Mouse (Mus musculus): ENCODE data around the gene Dis3l2.

The Dis3l2 gene

GRCm38 (mm10) chr1:86916355-86916984 is 212.9 kb downstream of the Dis3l2 start:
- DNase-seq (ENCODE audit: low read depth, low spot score) = no peak

- no peak for DNase-seq (ENCODE audit: low read depth, low spot score)
Measured at GRCm38 (mm10) chr1:86925776-86926175, 222.2 kb downstream of the Dis3l2 start.

- no peak for DNase-seq (ENCODE audit: low read depth, low spot score)
Measured at GRCm38 (mm10) chr1:86931606-86932379, 228.2 kb downstream of the Dis3l2 start.

GRCm38 (mm10) chr1:86932810-86933209 is 229.2 kb downstream of the Dis3l2 start:
- DNase-seq (ENCODE audit: low read depth, low spot score) = no peak

- DNase-seq (ENCODE audit: low read depth, low spot score) = no peak
Measured at GRCm38 (mm10) chr1:86933656-86934055, 230.0 kb downstream of the Dis3l2 start.

- DNase-seq (ENCODE audit: low read depth, low spot score) = no peak
Measured at GRCm38 (mm10) chr1:86951501-86952205, 248.0 kb downstream of the Dis3l2 start.

- peak; percentile 47 for DNase-seq (ENCODE audit: low read depth, low spot score)
Measured at GRCm38 (mm10) chr1:86955801-86956200, 252.2 kb downstream of the Dis3l2 start.

GRCm38 (mm10) chr1:86968261-86968964 is 264.8 kb downstream of the Dis3l2 start:
- DNase-seq (ENCODE audit: low read depth, low spot score) = peak; percentile 36

- no peak for DNase-seq (ENCODE audit: low read depth, low spot score)
Measured at GRCm38 (mm10) chr1:86969173-86969725, 265.6 kb downstream of the Dis3l2 start.

- no peak for DNase-seq (ENCODE audit: low read depth, low spot score)
Measured at GRCm38 (mm10) chr1:86972693-86973092, 269.1 kb downstream of the Dis3l2 start.

- DNase-seq (ENCODE audit: low read depth, low spot score) = no peak
Measured at GRCm38 (mm10) chr1:86977018-86977417, 273.4 kb downstream of the Dis3l2 start.

GRCm38 (mm10) chr1:86986372-86986771 is 282.8 kb downstream of the Dis3l2 start:
- no peak for DNase-seq (ENCODE audit: low read depth, low spot score)

GRCm38 (mm10) chr1:86992849-86993248 is 289.2 kb downstream of the Dis3l2 start:
- DNase-seq (ENCODE audit: low read depth, low spot score) = no peak

- DNase-seq (ENCODE audit: low read depth, low spot score) = no peak
Measured at GRCm38 (mm10) chr1:86994023-86994422, 290.4 kb downstream of the Dis3l2 start.

GRCm38 (mm10) chr1:86998051-86998450 is 294.4 kb downstream of the Dis3l2 start:
- DNase-seq (ENCODE audit: low read depth, low spot score) = no peak

- DNase-seq (ENCODE audit: low read depth, low spot score) = peak; percentile 31
Measured at GRCm38 (mm10) chr1:87001365-87001764, 297.8 kb downstream of the Dis3l2 start.

GRCm38 (mm10) chr1:87002545-87003168 is 299.0 kb downstream of the Dis3l2 start:
- no peak for DNase-seq (ENCODE audit: low read depth, low spot score)

- no peak for DNase-seq (ENCODE audit: low read depth, low spot score)
Measured at GRCm38 (mm10) chr1:87003169-87003552, 299.6 kb downstream of the Dis3l2 start.

- no peak for DNase-seq (ENCODE audit: low read depth, low spot score)
Measured at GRCm38 (mm10) chr1:87006425-87006824, 302.8 kb downstream of the Dis3l2 start.

- DNase-seq (ENCODE audit: low read depth, low spot score) = no peak
Measured at GRCm38 (mm10) chr1:87008211-87008610, 304.6 kb downstream of the Dis3l2 start.

- DNase-seq (ENCODE audit: low read depth, low spot score) = peak; percentile 41
Measured at GRCm38 (mm10) chr1:87009156-87009555, 305.5 kb downstream of the Dis3l2 start.
